Mouse (Mus musculus) layer of hippocampus, adult 6 months (tissue): ENCODE measurements around the gene Uspl1. TPM values are rescaled to one million over a fixed set of nuclear protein-coding genes. Genes with fewer than 3 reads are reported as not detected.

ENCODE experiments used
- long read RNA-seq, 2 experiments: library from polyadenylated mRNA; unstranded; transcript quantifications; one replicate each; pipeline ENCODE4 v2.0.0; 2019 to 2020
- microRNA-seq: library from miRNA; unstranded; fragments of <30 nt; microRNA quantifications from one replicate; pipeline ENCODE4 v1.2.0, GENCODE M21; 2020
- polyA plus RNA-seq: library from polyadenylated mRNA; unstranded; fragments of <200 nt; fragmentation: Nextera tagmentation; gene quantifications from 2 replicates; pipeline ENCODE4 v1.2.3, GENCODE M21; 2021

The Uspl1 gene
- 24.8 and 25.0 TPM in 2 replicates for polyA plus RNA-seq
- long read RNA-seq, experiment 1, transcript Uspl1-205 (8 exons, 3,792 nt), result major isoform, 5 of 20 reads
- long read RNA-seq, experiment 1, partial matches to known transcripts, result 4 of 20 reads
- long read RNA-seq, experiment 1, other reads (novel, unspliced or antisense), result 7 of 20 reads
- long read RNA-seq, experiment 2, full-length matches to known transcripts, result 171 of 202 reads
- long read RNA-seq, experiment 2, partial matches to known transcripts, result 10 of 202 reads
- long read RNA-seq, experiment 2, other reads (novel, unspliced or antisense), result 21 of 202 reads

DNA sequence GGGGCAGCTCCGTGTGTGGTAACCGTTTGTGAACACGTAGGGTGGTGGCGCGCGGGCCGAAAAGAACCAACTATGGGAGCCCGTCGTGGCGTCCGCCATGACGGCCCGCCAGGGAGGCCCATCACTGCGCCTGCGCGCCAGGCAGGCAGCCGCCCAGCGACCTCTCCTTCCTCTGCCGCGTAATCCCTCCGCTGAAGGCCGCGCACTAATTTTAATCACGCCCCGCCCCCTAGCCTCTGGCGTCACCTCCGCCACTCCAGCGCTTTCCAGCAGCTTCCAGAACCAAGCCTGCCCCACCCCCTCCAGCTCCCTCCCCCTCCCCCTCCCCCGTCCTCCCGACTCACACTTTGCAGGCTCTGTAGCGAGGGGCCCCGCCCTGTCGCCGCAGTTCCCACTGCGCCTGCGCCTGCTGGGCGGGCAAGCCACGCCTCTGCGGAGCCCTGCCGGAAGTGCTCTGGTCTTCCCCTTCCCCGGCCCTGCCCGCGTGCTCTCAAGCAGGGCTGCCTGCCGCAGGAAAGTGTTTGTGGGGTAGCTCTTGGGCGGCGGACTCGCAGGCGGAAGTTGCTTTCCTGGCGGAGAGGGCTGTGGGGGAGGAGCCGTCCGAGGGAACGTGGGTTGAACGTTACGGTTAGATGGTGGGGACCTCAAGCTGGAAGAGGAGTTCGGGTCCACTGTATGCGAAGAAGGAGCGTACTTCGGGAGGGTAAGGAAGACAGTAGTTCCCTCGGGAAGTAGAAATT lies at the start of gene Uspl1, which contains the start of gene Hmgb1:
Gene Uspl1, plus strand, starts transcription at position 247 of the 740 bp plus-strand sequence.
Gene Hmgb1, minus strand, starts transcription at position 386 of the 740 bp plus-strand sequence.

GRCm38 (mm10) chr5:149264405-149264804 lies 80.3 kb downstream of the Uspl1 start, which contains the start of gene Alox5ap:
TSS of gene Alox5ap (plus strand) at chr5:149264767.

Small RNA genes within 50 kb of the gene (microRNA-seq; reads per million reads assigned to microRNA genes)
- not detected for gene Gm24105

Other genes with a start within 250 kb of the Uspl1 start
- 0.51 TPM in 1 of 2 replicates, not detected in the other for gene Gm42791, start 189.2 kb upstream of the Uspl1 start, polyA plus RNA-seq
- 357 and 368 TPM in 2 replicates for gene Hmgb1, start 139 bp downstream of the Uspl1 start, polyA plus RNA-seq
- 23.2 and 31.1 TPM in 2 replicates for gene Alox5ap, start 80.4 kb downstream of the Uspl1 start, polyA plus RNA-seq
- gene Medag, start 227.4 kb downstream of the Uspl1 start, polyA plus RNA-seq, result 3.8 and 4.2 TPM in 2 replicates